Mouse (Mus musculus) activated CD4-positive, CD25-positive, alpha-beta regulatory T cell (primary cell): Measurements from ENCODE around the gene Arhgdib. TPM values are rescaled to one million over a fixed set of nuclear protein-coding genes. Genes with fewer than 3 reads are reported as not detected.

Experiments used
- polyA plus RNA-seq, 2 experiments: library from polyadenylated mRNA; unstranded; fragments of 100-300 nt; shearing (Covaris generic); gene quantifications; one replicate each; pipeline ENCODE4 v1.2.1; 2017

Gene Arhgdib
- polyA plus RNA-seq: 1,000 to 10,000 TPM; 2,391 to 2,736 TPM

GRCm38 (mm10) chr6:136941051-136942021 lies at the start of gene Arhgdib:
Gene Arhgdib, minus strand, starts transcription at chr6:136941899.

GRCm38 (mm10) chr6:136923532-136923931 lies 18.2 kb downstream of the Arhgdib start, which contains the start of gene Pde6h:
Gene Pde6h, plus strand, starts transcription at chr6:136923832.

GRCm38 (mm10) chr6:136922080-136922479 lies 19.6 kb downstream of the Arhgdib start, which contains the start of gene Erp27:
Gene Erp27, minus strand, starts transcription at chr6:136922180.

GRCm38 (mm10) chr6:136875670-136876069 lies 66.0 kb downstream of the Arhgdib start, which contains the start of gene Mgp:
Gene Mgp, minus strand, starts transcription at chr6:136875823.

Other genes with a start within 250 kb of the Arhgdib start
- under 1 TPM in 1 of 2 experiments, not detected in 1; 0.07 TPM for gene Gucy2c, start 160.1 kb downstream of the Arhgdib start, polyA plus RNA-seq
- 1 to 10 TPM in 1 of 2 experiments, under 1 TPM in 1; 0.85 to 1.0 TPM for gene Hist4h4, start 137.5 kb downstream of the Arhgdib start, polyA plus RNA-seq
- gene H2afj, start 133.7 kb downstream of the Arhgdib start, polyA plus RNA-seq: 100 to 1,000 TPM; 167 to 198 TPM
- 1 to 10 TPM; 2.0 to 2.1 TPM for gene BC049715, start 114.3 kb downstream of the Arhgdib start, polyA plus RNA-seq
- 10 to 100 TPM; 85.1 to 86.6 TPM for gene Wbp11, start 113.7 kb downstream of the Arhgdib start, polyA plus RNA-seq
- not detected for gene Smco3, start 106.4 kb downstream of the Arhgdib start, polyA plus RNA-seq
- gene Art4, start 84.2 kb downstream of the Arhgdib start, polyA plus RNA-seq: 1 to 10 TPM; 2.5 to 3.3 TPM
- gene Mgp, start 66.1 kb downstream of the Arhgdib start, polyA plus RNA-seq: not detected
- gene Erp27, start 19.7 kb downstream of the Arhgdib start, polyA plus RNA-seq: 1 to 10 TPM; 2.5 to 3.5 TPM
- under 1 TPM; 0.20 to 0.74 TPM for gene Pde6h, start 18.1 kb downstream of the Arhgdib start, polyA plus RNA-seq
- not detected for gene Rerg, start 228.6 kb upstream of the Arhgdib start, polyA plus RNA-seq